Mouse (Mus musculus): ENCODE results near the gene Phex. TPM values are rescaled to one million over a fixed set of nuclear protein-coding genes. Genes with fewer than 3 reads are reported as not detected.

Phex gene
- total RNA-seq, 1 experiment, result 0.36 TPM

GRCm38 (mm10) chrX:157305193-157305851 is 109.8 kb downstream of the Phex start:
- no peak overlapping the region for H3K27ac ChIP-seq (ENCODE audit: insufficient read depth, low read depth, low read length, poor library complexity, severe bottlenecking)
- H3K9me3 ChIP-seq (ENCODE audit: control insufficient read depth, insufficient read depth, low read depth, low read length), result no peaks in the 10 kb centered on the region
- H3K36me3 ChIP-seq (ENCODE audit: control insufficient read depth, insufficient read depth, low read length, poor library complexity, severe bottlenecking), result no peaks in the 10 kb centered on the region
- H3K4me3 ChIP-seq (ENCODE audit: insufficient read depth in 1 of 2, low read depth in 1 of 2, low read length in 2 of 2, poor library complexity in 1 of 2, severe bottlenecking in 1 of 2), result no peak overlapping the region
- TF ChIP-seq ZC3H11A (IDR thresholded peaks at IDR 0.05; ENCODE audit: borderline replicate concordance, low read depth, low read length) (no peak), ZNF384 (IDR thresholded peaks at IDR 0.05; ENCODE audit: low read depth, low read length) (no peak), HCFC1 (IDR thresholded peaks at IDR 0.05; ENCODE audit: borderline replicate concordance, insufficient read depth, low read length) (no peak), MAFK (IDR thresholded peaks at IDR 0.05; ENCODE audit: insufficient read depth, low read depth, low read length) (no peak), CHD2 (IDR thresholded peaks at IDR 0.05; ENCODE audit: low read depth, low read length) (no peak)
- no peak for DNase-seq (ENCODE audit: low read depth, low spot score)
- H3K4me1 ChIP-seq (ENCODE audit: control insufficient read depth in 2 of 2, insufficient read depth in 2 of 2, low read length in 2 of 2, poor library complexity in 1 of 2), result no peaks in the 10 kb centered on the region
- in situ Hi-C loops (cut with MboI; ENCODE audit: low sequenced_read_pairs in 2 of 2, unreplicated experiment in 2 of 2), result no loop called here
- no peak overlapping the region for H3K9ac ChIP-seq (ENCODE audit: insufficient read depth, low read depth, low read length, poor library complexity, severe bottlenecking)

GRCm38 (mm10) chrX:157292411-157292810 is 122.7 kb downstream of the Phex start:
- TF ChIP-seq CHD2 (IDR thresholded peaks at IDR 0.05; ENCODE audit: low read depth, low read length) (no peak), MAFK (IDR thresholded peaks at IDR 0.05; ENCODE audit: insufficient read depth, low read depth, low read length) (no peak), ZNF384 (IDR thresholded peaks at IDR 0.05; ENCODE audit: low read depth, low read length) (no peak), HCFC1 (IDR thresholded peaks at IDR 0.05; ENCODE audit: borderline replicate concordance, insufficient read depth, low read length) (no peak), ZC3H11A (IDR thresholded peaks at IDR 0.05; ENCODE audit: borderline replicate concordance, low read depth, low read length) (no peak)
- Histone ChIP-seq H3K9ac (ENCODE audit: insufficient read depth, low read depth, low read length, poor library complexity, severe bottlenecking) (no peak overlapping the region), H3K36me3 (ENCODE audit: control insufficient read depth, insufficient read depth, low read length, poor library complexity, severe bottlenecking) (no peaks in the 10 kb centered on the region), H3K9me3 (ENCODE audit: control insufficient read depth, insufficient read depth, low read depth, low read length) (no peaks in the 10 kb centered on the region), H3K27ac (ENCODE audit: insufficient read depth, low read depth, low read length, poor library complexity, severe bottlenecking) (no peak overlapping the region), H3K4me3 (ENCODE audit: insufficient read depth in 1 of 2, low read depth in 1 of 2, low read length in 2 of 2, poor library complexity in 1 of 2, severe bottlenecking in 1 of 2) (no peak overlapping the region), H3K4me1 (ENCODE audit: control insufficient read depth in 2 of 2, insufficient read depth in 2 of 2, low read length in 2 of 2, poor library complexity in 1 of 2) (no peaks in the 10 kb centered on the region)
- in situ Hi-C loops (cut with MboI; ENCODE audit: low sequenced_read_pairs in 2 of 2, unreplicated experiment in 2 of 2), result no loop called here
- DNase-seq (ENCODE audit: low read depth, low spot score), result no peak

GRCm38 (mm10) chrX:157276581-157276980 is 138.5 kb downstream of the Phex start:
- no peaks in the 10 kb centered on the region for H3K9me3 ChIP-seq (ENCODE audit: control insufficient read depth, insufficient read depth, low read depth, low read length)
- in situ Hi-C loops (cut with MboI; ENCODE audit: low sequenced_read_pairs in 2 of 2, unreplicated experiment in 2 of 2), result no loop called here
- no peak overlapping the region for H3K9ac ChIP-seq (ENCODE audit: insufficient read depth, low read depth, low read length, poor library complexity, severe bottlenecking)
- no peak overlapping the region for H3K4me3 ChIP-seq (ENCODE audit: insufficient read depth in 1 of 2, low read depth in 1 of 2, low read length in 2 of 2, poor library complexity in 1 of 2, severe bottlenecking in 1 of 2)
- H3K36me3 ChIP-seq (ENCODE audit: control insufficient read depth, insufficient read depth, low read length, poor library complexity, severe bottlenecking), result no peaks in the 10 kb centered on the region
- no peak overlapping the region for H3K27ac ChIP-seq (ENCODE audit: insufficient read depth, low read depth, low read length, poor library complexity, severe bottlenecking)
- H3K4me1 ChIP-seq (ENCODE audit: control insufficient read depth in 2 of 2, insufficient read depth in 2 of 2, low read length in 2 of 2, poor library complexity in 1 of 2), result no peaks in the 10 kb centered on the region
- TF ChIP-seq CHD2 (IDR thresholded peaks at IDR 0.05; ENCODE audit: low read depth, low read length) (no peak), MAFK (IDR thresholded peaks at IDR 0.05; ENCODE audit: insufficient read depth, low read depth, low read length) (no peak), ZNF384 (IDR thresholded peaks at IDR 0.05; ENCODE audit: low read depth, low read length) (no peak), HCFC1 (IDR thresholded peaks at IDR 0.05; ENCODE audit: borderline replicate concordance, insufficient read depth, low read length) (no peak), ZC3H11A (IDR thresholded peaks at IDR 0.05; ENCODE audit: borderline replicate concordance, low read depth, low read length) (no peak)
- no peak for DNase-seq (ENCODE audit: low read depth, low spot score)

- Histone ChIP-seq H3K4me3 (ENCODE audit: insufficient read depth in 1 of 2, low read depth in 1 of 2, low read length in 2 of 2, poor library complexity in 1 of 2, severe bottlenecking in 1 of 2) (no peak overlapping the region), H3K27ac (ENCODE audit: insufficient read depth, low read depth, low read length, poor library complexity, severe bottlenecking) (no peak overlapping the region), H3K36me3 (ENCODE audit: control insufficient read depth, insufficient read depth, low read length, poor library complexity, severe bottlenecking) (no peaks in the 10 kb centered on the region), H3K9ac (ENCODE audit: insufficient read depth, low read depth, low read length, poor library complexity, severe bottlenecking) (no peak overlapping the region), H3K9me3 (ENCODE audit: control insufficient read depth, insufficient read depth, low read depth, low read length) (no peaks in the 10 kb centered on the region), H3K4me1 (ENCODE audit: control insufficient read depth in 2 of 2, insufficient read depth in 2 of 2, low read length in 2 of 2, poor library complexity in 1 of 2) (no peaks in the 10 kb centered on the region)
- no peak for DNase-seq (ENCODE audit: low read depth, low spot score)
- TF ChIP-seq HCFC1 (IDR thresholded peaks at IDR 0.05; ENCODE audit: borderline replicate concordance, insufficient read depth, low read length), result no peak
- no peak for TF ChIP-seq ZNF384 (IDR thresholded peaks at IDR 0.05; ENCODE audit: low read depth, low read length)
- no peak for TF ChIP-seq ZC3H11A (IDR thresholded peaks at IDR 0.05; ENCODE audit: borderline replicate concordance, low read depth, low read length)
- no peak for TF ChIP-seq CHD2 (IDR thresholded peaks at IDR 0.05; ENCODE audit: low read depth, low read length)
- no peak for TF ChIP-seq MAFK (IDR thresholded peaks at IDR 0.05; ENCODE audit: insufficient read depth, low read depth, low read length)
- in situ Hi-C loops (cut with MboI; ENCODE audit: low sequenced_read_pairs in 2 of 2, unreplicated experiment in 2 of 2), result no loop called here
Observed at GRCm38 (mm10) chrX:157273291-157273690, 141.8 kb downstream of the Phex start.
